Mouse (Mus musculus) ES-Bruce4 (cell line): ENCODE data around the gene Slc35b1. TPM values are rescaled to one million over a fixed set of nuclear protein-coding genes. Genes with fewer than 3 reads are reported as not detected.

Experiments
- H3K27ac ChIP-seq: 2 replicates; pipeline ENCODE4 v1.5.1; 2012; ENCODE audit warnings: low read length, inconsistent platforms; ENCODE audit not compliant: insufficient read depth
- H3K27me3 ChIP-seq: 2 replicates; pipeline ENCODE4 v1.6.1; 2012; ENCODE audit warnings: mild to moderate bottlenecking, low read length, inconsistent platforms; ENCODE audit not compliant: control insufficient read depth, poor library complexity, insufficient read depth, severe bottlenecking
- H3K36me3 ChIP-seq: 2 replicates; pipeline ENCODE4 v1.6.1; 2012; ENCODE audit warnings: inconsistent platforms, mild to moderate bottlenecking, low read length, moderate library complexity; ENCODE audit not compliant: control insufficient read depth, poor library complexity, insufficient read depth, severe bottlenecking
- H3K4me1 ChIP-seq: one replicate; pipeline ENCODE4 v1.8.1; 2011; ENCODE audit warnings: low read length; ENCODE audit not compliant: control insufficient read depth, insufficient read depth
- H3K4me3 ChIP-seq: 2 replicates; pipeline ENCODE4 v1.5.1; 2011; ENCODE audit warnings: low read depth, mild to moderate bottlenecking, low read length
- H3K9ac ChIP-seq: 2 replicates; pipeline ENCODE4 v1.6.1; 2012; ENCODE audit warnings: low read depth, mild to moderate bottlenecking, inconsistent platforms; ENCODE audit not compliant: poor library complexity, severe bottlenecking
- H3K9me3 ChIP-seq: replicated peaks from 2 replicates; pipeline ENCODE4 v1.6.1; 2012; ENCODE audit warnings: mild to moderate bottlenecking, low read length, inconsistent platforms; ENCODE audit not compliant: control insufficient read depth, poor library complexity, insufficient read depth, severe bottlenecking
- CTCF ChIP-seq: IDR thresholded peaks from one replicate; pipeline ENCODE4 v1.8.1; 2011; ENCODE audit warnings: low read depth, low read length
- EP300 ChIP-seq: IDR thresholded peaks from 2 replicates; pipeline ENCODE4 v1.6.1; 2011; ENCODE audit warnings: low read depth, low read length; ENCODE audit not compliant: insufficient read depth
- POLR2A ChIP-seq: IDR thresholded peaks from one replicate; pipeline ENCODE4 v1.8.1; 2011; ENCODE audit warnings: low read length; ENCODE audit not compliant: insufficient read depth
- polyA plus RNA-seq: library from polyadenylated mRNA; stranded (reverse); fragments of >200 nt; gene quantifications from 2 replicates; pipeline ENCODE4 v1.2.4, GENCODE M21; 2011; ENCODE audit warnings: low read depth; ENCODE audit not compliant: missing spikeins, insufficient read depth, insufficient read length

Slc35b1 gene
- polyA plus RNA-seq: 47.7 and 51.5 TPM in 2 replicates

GRCm38 (mm10) chr11:95384319-95384972 is at the start of gene Slc35b1:
Gene Slc35b1, plus strand, starts transcription at chr11:95384692.
- Histone ChIP-seq H3K4me1 (no peaks in the 10 kb centered on the region), H3K9me3 (no peaks in the 10 kb centered on the region), H3K27ac (peak within 1 kb of the TSS; percentile 42; the same call in 1 of the 2 replicates), H3K9ac (peak within 1 kb of the TSS; percentile 87), H3K27me3 (no peaks in the 10 kb centered on the region), H3K36me3 (peaks cover 30% of the 10 kb centered on the region), H3K4me3 (peak within 1 kb of the TSS; percentile 98)
- TF ChIP-seq EP300: no peak
- no peak for TF ChIP-seq POLR2A
- TF ChIP-seq CTCF: peak; percentile 86

- peaks cover 3% of the 10 kb centered on the region for H3K36me3 ChIP-seq
- H3K4me1 ChIP-seq: no peaks in the 10 kb centered on the region
- H3K27me3 ChIP-seq: no peaks in the 10 kb centered on the region
- H3K27ac ChIP-seq: no peak within 1 kb of the TSS
- peak within 1 kb of the TSS; percentile 95 for H3K9ac ChIP-seq
- H3K4me3 ChIP-seq: peak within 1 kb of the TSS; percentile 89
- TF ChIP-seq CTCF: no peak
- no peak for TF ChIP-seq POLR2A
- TF ChIP-seq EP300: no peak
- H3K9me3 ChIP-seq: no peaks in the 10 kb centered on the region
These were observed 47.8 kb upstream of the Slc35b1 start, which contains the start of gene Fam117a for GRCm38 (mm10) chr11:95336568-95337128. Gene Fam117a, plus strand, starts transcription at chr11:95337018.

- H3K9me3 ChIP-seq: no peaks in the 10 kb centered on the region
- no peaks in the 10 kb centered on the region for H3K4me1 ChIP-seq
- no peaks in the 10 kb centered on the region for H3K27me3 ChIP-seq
- no peak overlapping the region for H3K27ac ChIP-seq
- TF ChIP-seq CTCF (no peak), POLR2A (no peak), EP300 (no peak)
- peak overlapping the region; percentile 89 for H3K4me3 ChIP-seq
- peaks cover 3% of the 10 kb centered on the region for H3K36me3 ChIP-seq
- H3K9ac ChIP-seq: peak overlapping the region; percentile 95
These were observed 47.2 kb upstream of the Slc35b1 start for GRCm38 (mm10) chr11:95337129-95337813.

- Histone ChIP-seq H3K27me3 (no peaks in the 10 kb centered on the region), H3K9me3 (no peaks in the 10 kb centered on the region), H3K36me3 (peaks cover 3% of the 10 kb centered on the region), H3K4me1 (no peaks in the 10 kb centered on the region), H3K27ac (no peak overlapping the region), H3K9ac (peak overlapping the region; percentile 95), H3K4me3 (peak overlapping the region; percentile 89)
- no peak for TF ChIP-seq CTCF
- no peak for TF ChIP-seq EP300
- TF ChIP-seq POLR2A: no peak
These were observed 46.6 kb upstream of the Slc35b1 start for GRCm38 (mm10) chr11:95337846-95338342.

GRCm38 (mm10) chr11:95339471-95340021 is 44.9 kb upstream of the Slc35b1 start:
- Histone ChIP-seq H3K27ac (no peak overlapping the region), H3K27me3 (no peaks in the 10 kb centered on the region), H3K4me1 (peaks cover 2% of the 10 kb centered on the region), H3K9ac (no peak overlapping the region), H3K36me3 (peaks cover 3% of the 10 kb centered on the region), H3K4me3 (no peak overlapping the region), H3K9me3 (no peaks in the 10 kb centered on the region)
- TF ChIP-seq EP300 (no peak), POLR2A (no peak), CTCF (no peak)
